Mouse (Mus musculus): Measurements from ENCODE around the gene Uqcc2. TPM values are rescaled to one million over a fixed set of nuclear protein-coding genes. Genes with fewer than 3 reads are reported as not detected.

Uqcc2 gene
- polyA plus RNA-seq, 1 experiment from 2014 or later, result 379 TPM

DNA sequence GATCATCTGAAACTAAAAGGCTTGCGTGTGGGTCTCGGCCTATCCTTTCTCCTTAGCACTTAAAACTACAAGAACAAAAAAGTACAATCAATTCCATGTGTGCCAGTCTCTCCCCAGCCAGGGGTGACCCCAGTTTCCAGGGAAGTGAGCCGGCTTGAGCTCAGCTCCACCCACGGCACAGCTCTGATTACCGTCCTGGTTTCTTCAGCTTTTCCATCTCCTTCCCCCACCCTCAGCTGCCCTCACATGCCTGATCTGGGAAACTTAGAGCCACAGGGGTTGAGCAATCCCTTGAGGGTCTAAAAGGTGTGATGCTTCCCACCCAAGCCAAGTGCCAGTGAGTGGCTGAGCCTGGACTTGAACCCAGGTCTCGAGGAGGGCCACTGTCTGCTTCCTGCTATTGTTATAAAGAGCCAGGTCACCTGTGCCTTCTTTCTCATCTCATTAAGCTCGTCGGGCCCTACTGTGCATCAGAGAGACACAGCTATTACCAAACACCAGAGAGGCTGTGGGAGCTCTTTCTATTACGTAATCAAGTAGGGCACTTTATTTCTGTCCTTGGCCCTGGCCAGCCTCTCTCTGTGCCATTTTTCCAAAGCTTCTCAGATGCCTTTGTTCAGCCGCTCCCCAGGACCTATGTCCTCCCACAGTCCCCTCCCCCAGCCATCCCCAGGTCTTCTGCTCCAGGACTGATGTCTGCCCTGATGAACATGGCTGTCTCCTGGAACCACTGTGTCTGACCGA, 36.4 kb upstream of the Uqcc2 start:
- no peak overlapping the region for H3K4me3 ChIP-seq
- no peak for ATAC-seq (ENCODE audit: low FRiP score, low read depth)
- no peaks in the 10 kb centered on the region for H3K9me3 ChIP-seq
- H3K36me3 ChIP-seq, result no peaks in the 10 kb centered on the region
- no peak overlapping the region for H3K27ac ChIP-seq (replicated peaks)
- no peak overlapping the region for H3K4me2 ChIP-seq
- peaks cover under 1% of the 10 kb centered on the region for H3K4me1 ChIP-seq (replicated peaks)
- 72% methylated on average over 11 of the region's 11 CpGs for WGBS
- no peaks in the 10 kb centered on the region for H3K27me3 ChIP-seq
- H3K9ac ChIP-seq, result no peak overlapping the region

DNA sequence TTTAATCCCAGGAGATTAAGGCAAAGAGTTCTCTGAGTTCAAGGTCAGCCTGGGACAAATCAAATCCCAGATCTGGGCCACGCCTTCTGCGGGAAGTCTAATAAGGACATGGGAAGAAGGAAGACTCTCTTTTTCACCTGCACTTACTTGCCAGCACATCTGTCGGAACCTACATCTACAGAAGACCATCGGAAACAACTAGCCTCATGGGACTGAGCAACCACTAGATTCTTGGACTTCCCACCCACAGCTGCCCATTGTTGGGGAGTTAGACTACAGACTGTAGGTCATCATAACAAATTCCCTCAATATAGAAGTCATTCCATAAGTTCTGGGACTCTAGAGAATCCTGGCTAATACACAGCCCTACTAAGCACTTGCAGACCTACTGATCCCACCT, 34.9 kb upstream of the Uqcc2 start:
- Histone ChIP-seq H3K27ac (replicated peaks) (no peak overlapping the region), H3K4me3 (no peak overlapping the region), H3K4me1 (replicated peaks) (peaks cover 4% of the 10 kb centered on the region; the same call in 1 of the 2 replicates), H3K4me2 (no peak overlapping the region), H3K9ac (no peak overlapping the region), H3K9me3 (no peaks in the 10 kb centered on the region), H3K27me3 (no peaks in the 10 kb centered on the region), H3K36me3 (no peaks in the 10 kb centered on the region)
- 95% methylated on average over 4 of the region's 4 CpGs for WGBS
- ATAC-seq (ENCODE audit: low FRiP score, low read depth), result no peak

DNA sequence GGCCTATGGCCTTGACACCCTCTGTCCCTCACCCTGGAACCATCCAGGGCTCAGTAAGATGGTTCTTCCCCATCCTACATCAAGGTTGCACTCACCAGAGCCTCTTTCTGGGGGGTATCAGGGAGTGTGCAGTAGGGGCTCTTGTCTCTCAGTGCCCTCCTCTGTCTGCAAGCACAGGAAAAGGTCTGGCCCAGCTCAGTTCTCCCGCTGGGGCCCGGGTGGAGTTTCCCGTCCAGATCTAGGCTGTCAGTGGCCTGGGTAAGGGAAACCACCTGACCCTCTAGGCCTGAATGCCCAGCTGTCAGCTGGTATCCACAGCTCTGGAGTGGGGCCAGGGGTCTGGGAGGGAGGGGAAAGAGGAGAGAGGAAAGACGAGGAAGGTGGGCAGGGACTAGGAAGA, 33.8 kb upstream of the Uqcc2 start, which contains the start of gene Ip6k3:
Ip6k3 (minus strand) TSS at position 251 of the 400 bp plus-strand sequence.
- 52% methylated on average over 4 of the region's 4 CpGs for WGBS
- ATAC-seq (ENCODE audit: low FRiP score, low read depth), result no peak
- Histone ChIP-seq H3K27me3 (no peaks in the 10 kb centered on the region), H3K4me3 (no peak within 1 kb of the TSS), H3K9ac (no peak within 1 kb of the TSS), H3K36me3 (no peaks in the 10 kb centered on the region), H3K27ac (replicated peaks) (no peak within 1 kb of the TSS), H3K4me2 (no peak within 1 kb of the TSS), H3K4me1 (replicated peaks) (peaks cover 11% of the 10 kb centered on the region), H3K9me3 (no peaks in the 10 kb centered on the region)

DNA sequence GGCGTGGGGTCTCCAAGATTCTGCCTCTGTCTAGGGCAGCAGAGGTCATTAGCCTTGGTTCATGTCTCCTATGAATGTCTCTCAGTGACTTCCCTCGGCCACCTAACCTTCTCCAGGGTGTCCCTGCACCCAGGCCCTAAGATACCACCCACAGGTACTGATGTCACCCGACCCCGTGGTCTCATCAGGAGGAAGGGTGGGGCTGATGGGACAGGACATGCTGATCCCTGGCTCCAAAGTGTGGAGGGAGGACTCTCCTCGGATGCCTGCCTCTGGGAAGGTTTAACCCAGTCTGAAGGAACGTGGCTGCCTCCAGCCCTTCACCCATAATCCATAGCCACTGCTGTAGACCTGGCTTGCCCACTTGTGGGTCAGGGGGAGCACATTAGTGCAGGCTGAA, 33.2 kb upstream of the Uqcc2 start:
- Histone ChIP-seq H3K9me3 (no peaks in the 10 kb centered on the region), H3K27me3 (no peaks in the 10 kb centered on the region), H3K4me3 (no peak overlapping the region), H3K27ac (replicated peaks) (no peak overlapping the region), H3K4me2 (no peak overlapping the region), H3K9ac (no peak overlapping the region), H3K36me3 (no peaks in the 10 kb centered on the region), H3K4me1 (replicated peaks) (peaks cover 11% of the 10 kb centered on the region)
- no peak for ATAC-seq (ENCODE audit: low FRiP score, low read depth)
- 83% methylated on average over 6 of the region's 6 CpGs for WGBS

DNA sequence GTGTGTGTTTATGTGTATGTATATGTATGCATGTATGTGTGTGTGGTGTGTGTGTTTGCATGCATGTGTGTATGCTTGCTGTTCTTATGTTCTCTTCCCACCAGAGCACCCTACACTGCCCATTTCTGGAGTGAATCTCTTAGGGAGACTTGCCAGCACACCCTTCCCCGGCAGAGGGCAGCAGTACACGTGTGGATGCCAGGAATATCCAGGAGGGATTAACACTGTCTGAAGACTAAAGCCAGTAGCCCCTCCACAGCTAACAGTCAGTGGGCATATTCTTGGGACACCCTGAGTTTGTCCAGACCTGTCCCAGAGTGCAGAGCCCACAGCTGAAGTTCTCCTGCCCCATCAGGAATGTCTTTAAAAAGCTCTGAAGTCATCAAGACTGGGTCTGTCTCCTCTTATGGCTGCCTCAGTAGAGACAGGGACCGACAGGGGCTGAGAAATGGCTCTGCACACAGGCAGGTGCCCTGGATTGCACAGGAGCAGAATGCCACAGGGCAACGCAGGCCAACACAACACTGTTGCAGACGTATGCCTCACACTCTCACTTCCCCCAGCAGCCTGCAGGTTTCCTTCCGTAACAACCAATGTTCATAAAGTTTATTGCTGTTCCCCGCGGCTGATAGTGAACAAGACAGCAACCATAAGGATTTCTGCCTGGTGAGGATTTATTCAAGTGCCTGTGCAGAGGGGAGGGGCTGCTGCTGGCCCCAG, 31.5 kb upstream of the Uqcc2 start:
- no peak overlapping the region for H3K27ac ChIP-seq (replicated peaks)
- no peaks in the 10 kb centered on the region for H3K36me3 ChIP-seq
- no peak overlapping the region for H3K9ac ChIP-seq
- no peaks in the 10 kb centered on the region for H3K9me3 ChIP-seq
- ATAC-seq (ENCODE audit: low FRiP score, low read depth), result no peak
- peaks cover 11% of the 10 kb centered on the region for H3K4me1 ChIP-seq (replicated peaks)
- H3K27me3 ChIP-seq, result no peaks in the 10 kb centered on the region
- H3K4me3 ChIP-seq, result no peak overlapping the region
- WGBS, result 63% methylated on average over 8 of the region's 8 CpGs
- H3K4me2 ChIP-seq, result no peak overlapping the region

DNA sequence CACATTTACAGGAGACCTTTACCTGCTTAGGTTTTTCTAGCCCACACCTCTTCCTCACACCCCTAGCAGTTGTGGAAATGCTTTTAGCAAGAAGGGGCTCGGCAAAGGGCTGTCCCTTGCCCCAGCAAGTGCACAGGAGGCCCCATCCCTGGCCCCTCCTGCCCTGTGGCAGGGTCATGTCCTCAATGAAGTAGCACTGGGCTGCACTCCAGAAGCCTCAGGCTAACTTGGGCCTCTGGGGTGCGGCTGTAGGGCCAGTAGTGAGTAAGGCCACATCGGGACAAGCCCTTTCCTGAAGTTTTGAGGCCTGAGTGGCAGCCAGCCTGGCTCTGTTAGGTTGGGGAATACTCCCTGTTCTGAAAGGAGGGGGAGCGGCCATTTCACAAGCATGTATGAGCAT, 27.2 kb upstream of the Uqcc2 start:
- H3K36me3 ChIP-seq, result no peaks in the 10 kb centered on the region
- WGBS, result 82% methylated on average over 4 of the region's 4 CpGs
- ATAC-seq (ENCODE audit: low FRiP score, low read depth), result no peak
- H3K4me3 ChIP-seq, result no peak overlapping the region
- H3K4me2 ChIP-seq, result no peak overlapping the region
- H3K9ac ChIP-seq, result no peak overlapping the region
- H3K9me3 ChIP-seq, result no peaks in the 10 kb centered on the region
- peaks cover 11% of the 10 kb centered on the region for H3K4me1 ChIP-seq (replicated peaks)
- H3K27ac ChIP-seq (replicated peaks), result no peak overlapping the region
- H3K27me3 ChIP-seq, result no peaks in the 10 kb centered on the region

DNA sequence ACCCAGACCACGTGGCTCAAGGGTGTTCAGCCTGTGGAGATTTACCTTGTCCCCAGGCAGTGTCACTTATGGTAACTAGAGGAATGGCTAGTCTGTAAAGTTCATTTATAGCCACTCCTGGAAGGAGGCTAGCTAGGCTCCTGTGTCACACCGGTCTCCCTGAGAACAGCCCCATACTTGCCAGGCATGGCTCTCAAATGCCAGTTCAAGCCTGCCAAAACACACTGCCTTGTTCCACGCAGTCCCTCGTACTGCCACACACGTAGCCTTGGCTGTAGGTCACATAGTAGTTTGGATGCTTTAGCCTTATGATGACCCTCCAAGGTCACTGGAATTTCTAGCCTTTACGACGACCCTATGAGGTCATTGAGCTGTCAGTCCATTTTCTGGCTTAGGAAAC, 25.5 kb upstream of the Uqcc2 start:
- H3K4me2 ChIP-seq, result no peak overlapping the region
- WGBS, result 83% methylated on average over 7 of the region's 7 CpGs
- no peak overlapping the region for H3K27ac ChIP-seq (replicated peaks)
- no peaks in the 10 kb centered on the region for H3K9me3 ChIP-seq
- no peak overlapping the region for H3K9ac ChIP-seq
- H3K36me3 ChIP-seq, result no peaks in the 10 kb centered on the region
- no peaks in the 10 kb centered on the region for H3K27me3 ChIP-seq
- H3K4me3 ChIP-seq, result no peak overlapping the region
- peaks cover 12% of the 10 kb centered on the region for H3K4me1 ChIP-seq (replicated peaks)
- ATAC-seq (ENCODE audit: low FRiP score, low read depth), result no peak

DNA sequence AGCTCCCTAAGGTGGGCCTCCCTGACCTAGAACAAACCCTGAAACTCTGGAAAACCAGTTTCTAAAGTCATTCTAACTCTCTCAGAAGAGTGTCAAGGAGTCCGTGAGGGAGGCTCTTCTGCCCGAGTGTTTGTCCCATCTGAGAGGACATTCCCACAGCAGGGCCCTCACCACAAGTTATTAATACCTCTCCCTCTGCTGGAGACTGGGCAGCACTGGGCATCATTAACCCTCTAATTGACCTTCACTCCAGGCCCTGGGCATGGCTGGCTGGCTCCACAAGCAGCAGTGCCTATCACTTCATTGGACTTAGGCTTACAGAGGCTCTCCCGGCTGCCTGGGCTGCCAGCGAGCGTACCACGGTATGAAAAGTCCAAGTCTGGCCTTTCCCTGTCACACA, 24.7 kb upstream of the Uqcc2 start:
- no peaks in the 10 kb centered on the region for H3K36me3 ChIP-seq
- no peak overlapping the region for H3K27ac ChIP-seq (replicated peaks)
- H3K4me1 ChIP-seq (replicated peaks), result peaks cover 14% of the 10 kb centered on the region
- H3K9ac ChIP-seq, result no peak overlapping the region
- no peak overlapping the region for H3K4me3 ChIP-seq
- ATAC-seq (ENCODE audit: low FRiP score, low read depth), result no peak
- H3K9me3 ChIP-seq, result no peaks in the 10 kb centered on the region
- WGBS, result 85% methylated on average over 6 of the region's 6 CpGs
- no peak overlapping the region for H3K4me2 ChIP-seq
- no peaks in the 10 kb centered on the region for H3K27me3 ChIP-seq

DNA sequence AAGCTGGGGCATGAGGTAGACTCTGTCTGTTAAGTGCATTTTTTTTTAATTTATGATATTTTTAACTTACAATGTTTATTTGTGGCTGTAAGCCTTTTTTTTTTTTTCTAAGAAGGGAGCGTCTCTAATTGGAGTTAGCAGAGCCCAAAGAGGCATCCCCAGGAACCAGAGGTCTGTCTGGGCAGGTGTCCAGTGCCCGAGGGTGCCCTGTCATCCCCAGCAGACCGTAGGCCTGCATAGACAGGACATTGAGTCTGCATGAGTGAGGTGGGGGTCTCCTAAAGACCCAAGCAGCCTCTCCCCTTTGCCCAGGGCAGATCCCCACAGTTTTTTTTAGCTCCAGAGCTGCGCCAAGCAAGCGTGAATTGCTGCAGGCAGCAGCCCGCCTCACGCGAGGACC, 22.0 kb upstream of the Uqcc2 start:
- no peaks in the 10 kb centered on the region for H3K27me3 ChIP-seq
- no peak for ATAC-seq (ENCODE audit: low FRiP score, low read depth)
- H3K9ac ChIP-seq, result no peak overlapping the region
- H3K36me3 ChIP-seq, result no peaks in the 10 kb centered on the region
- no peak overlapping the region for H3K4me3 ChIP-seq
- no peaks in the 10 kb centered on the region for H3K9me3 ChIP-seq
- 73% methylated on average over 8 of the region's 8 CpGs for WGBS
- H3K4me1 ChIP-seq (replicated peaks), result peaks cover 19% of the 10 kb centered on the region
- H3K4me2 ChIP-seq, result no peak overlapping the region
- no peak overlapping the region for H3K27ac ChIP-seq (replicated peaks)

DNA sequence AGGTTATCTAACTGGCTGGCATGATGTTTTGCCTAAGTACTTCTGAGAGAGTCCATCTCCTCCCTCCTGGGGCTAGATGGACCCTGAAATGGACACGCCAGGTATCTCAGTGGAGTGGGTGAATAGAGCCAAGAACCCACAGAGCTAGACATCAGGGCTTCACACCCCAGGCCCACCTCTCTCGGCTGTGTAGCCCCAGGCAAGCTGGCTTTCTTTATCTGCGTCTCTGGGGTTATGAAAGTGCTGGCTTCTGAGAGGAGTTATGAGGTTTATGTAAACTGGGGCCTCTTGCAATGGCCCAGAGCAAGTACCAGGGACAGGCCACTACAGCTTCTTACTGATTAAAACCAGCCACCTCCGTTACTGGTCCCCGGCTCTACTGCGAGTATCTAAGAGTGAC, 21.2 kb upstream of the Uqcc2 start:
- no peak for ATAC-seq (ENCODE audit: low FRiP score, low read depth)
- H3K27ac ChIP-seq (replicated peaks), result no peak overlapping the region

DNA sequence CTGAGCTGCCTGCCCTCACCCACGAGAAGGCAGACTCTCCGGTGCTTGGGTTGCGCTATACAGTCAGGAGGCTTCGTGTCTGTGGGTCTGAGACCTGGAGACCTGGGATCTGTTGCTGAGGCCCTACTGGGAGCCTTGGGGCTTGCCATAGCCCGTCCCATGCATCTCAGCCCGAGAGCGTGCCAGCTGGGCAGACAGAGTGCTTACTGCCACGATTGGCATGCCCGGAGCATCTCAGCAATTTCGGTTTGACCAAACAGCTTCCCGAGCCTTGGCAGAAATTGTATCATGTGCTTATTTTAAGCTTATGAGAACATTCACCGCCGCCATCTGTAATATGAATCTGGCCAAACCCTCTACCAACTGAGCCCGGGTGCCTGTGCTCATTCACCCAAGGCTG, 20.5 kb upstream of the Uqcc2 start:
- Histone ChIP-seq H3K27me3 (no peaks in the 10 kb centered on the region), H3K9me3 (no peaks in the 10 kb centered on the region), H3K27ac (replicated peaks) (no peak overlapping the region; the same call in 1 of the 2 replicates), H3K4me2 (no peak overlapping the region), H3K4me1 (replicated peaks) (peaks cover 30% of the 10 kb centered on the region), H3K4me3 (no peak overlapping the region), H3K36me3 (no peaks in the 10 kb centered on the region), H3K9ac (no peak overlapping the region)
- WGBS, result 85% methylated on average over 14 of the region's 14 CpGs
- ATAC-seq (ENCODE audit: low FRiP score, low read depth), result no peak

More for the DNA sequence above, 21.2 kb upstream of the Uqcc2 start:
- Histone ChIP-seq H3K4me1 (replicated peaks) (peaks cover 28% of the 10 kb centered on the region), H3K36me3 (no peaks in the 10 kb centered on the region), H3K4me3 (no peak overlapping the region), H3K9me3 (no peaks in the 10 kb centered on the region), H3K9ac (no peak overlapping the region), H3K4me2 (no peak overlapping the region), H3K27me3 (no peaks in the 10 kb centered on the region)
- 84% methylated on average over 6 of the region's 6 CpGs for WGBS

DNA sequence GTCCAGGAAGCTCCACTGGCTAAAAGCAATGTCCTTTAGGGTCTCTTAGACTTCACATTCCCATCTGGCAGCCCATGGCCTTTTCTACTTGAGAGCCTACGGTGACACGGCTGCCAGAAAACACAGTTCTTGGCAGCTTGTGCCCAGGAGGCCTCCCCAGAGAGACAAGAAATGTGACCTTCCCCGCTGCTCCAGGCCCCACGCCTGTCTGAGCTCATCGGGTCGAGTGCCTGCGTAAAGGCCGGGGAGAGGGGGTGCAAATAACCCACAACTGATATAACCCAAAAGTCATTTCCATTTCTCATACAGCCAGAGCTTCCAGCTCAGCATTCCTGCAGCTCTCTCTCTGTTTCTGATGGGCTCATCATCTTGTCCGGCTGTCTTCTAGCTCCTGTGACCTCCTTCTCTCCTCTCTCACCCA, 20.1 kb upstream of the Uqcc2 start:
- Histone ChIP-seq H3K27me3 (no peaks in the 10 kb centered on the region), H3K4me1 (replicated peaks) (peaks cover 35% of the 10 kb centered on the region), H3K4me3 (no peak overlapping the region), H3K9ac (no peak overlapping the region), H3K27ac (replicated peaks) (no peak overlapping the region; the same call in 1 of the 2 replicates), H3K4me2 (no peak overlapping the region), H3K9me3 (no peaks in the 10 kb centered on the region), H3K36me3 (no peaks in the 10 kb centered on the region)
- no peak for ATAC-seq (ENCODE audit: low FRiP score, low read depth)
- WGBS, result 57% methylated on average over 9 of the region's 9 CpGs
